Mouse (Mus musculus): ENCODE results near the gene Gpc5. TPM values are rescaled to one million over a fixed set of nuclear protein-coding genes. Genes with fewer than 3 reads are reported as not detected.

The Gpc5 gene
- total RNA-seq, 2 experiments from 2014 or later, result not detected

GRCm38 (mm10) chr14:115679875-115680274 lies 587.9 kb downstream of the Gpc5 start:
- DNase-seq, result no peak
- intact Hi-C loops (cut with DNase I; ENCODE audit: low total_unique reads), result no loop called here

DNA sequence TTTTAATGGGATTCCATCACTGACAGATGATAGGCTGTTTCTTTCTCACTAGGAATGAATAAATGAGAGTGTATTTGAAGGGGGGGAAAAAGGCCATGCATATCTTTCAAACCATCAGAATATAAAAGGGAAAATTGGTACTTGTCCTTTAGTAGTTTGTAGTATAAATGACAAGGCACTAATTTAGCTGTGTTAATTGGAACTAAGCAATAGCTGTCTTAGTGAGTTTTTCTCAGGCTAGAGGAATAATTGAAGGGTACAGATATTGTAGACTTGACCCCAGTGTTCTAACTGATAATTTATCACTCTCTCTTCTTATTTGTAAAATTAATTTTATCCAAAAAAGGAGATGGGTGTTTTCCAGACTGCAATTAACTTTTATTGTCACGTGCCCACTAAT lies 654.0 kb downstream of the Gpc5 start:
- no peak for DNase-seq
- intact Hi-C loops (cut with DNase I; ENCODE audit: low total_unique reads), result loop anchor here (5.0 kb wide), 1 partner anchor 256 kb away; no protein-coding TSS in a partner anchor

GRCm38 (mm10) chr14:115760241-115760640 lies 668.2 kb downstream of the Gpc5 start:
- intact Hi-C loops (cut with DNase I; ENCODE audit: low total_unique reads), result no loop called here
- DNase-seq, result no peak

- no peak for DNase-seq
- intact Hi-C loops (cut with DNase I; ENCODE audit: low total_unique reads), result no loop called here
These were observed 687.6 kb downstream of the Gpc5 start for GRCm38 (mm10) chr14:115779382-115780177.

- intact Hi-C loops (cut with DNase I; ENCODE audit: low total_unique reads), result no loop called here
- DNase-seq, result no peak
These were observed 712.7 kb downstream of the Gpc5 start for GRCm38 (mm10) chr14:115804751-115805150.

DNA sequence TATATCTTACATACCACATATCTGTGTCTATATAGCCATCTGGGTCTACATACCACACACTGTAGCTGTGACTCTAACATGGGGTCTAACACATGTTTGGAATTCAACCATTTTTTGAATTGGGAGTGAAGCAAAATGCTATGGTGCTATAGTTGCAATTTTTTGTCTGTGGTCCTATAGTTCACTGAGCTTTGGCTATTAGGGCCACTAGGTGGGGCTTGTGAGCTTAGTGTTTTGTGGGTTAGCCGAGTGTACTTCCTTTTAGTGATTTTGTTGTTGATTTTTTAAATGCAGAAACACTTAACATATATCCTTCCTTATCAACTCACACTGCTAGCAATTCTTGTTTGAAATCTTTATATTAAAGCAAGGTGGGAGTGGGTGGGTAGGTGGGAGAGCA lies 727.0 kb downstream of the Gpc5 start:
- intact Hi-C loops (cut with DNase I; ENCODE audit: low total_unique reads), result no loop called here
- DNase-seq, result no peak

DNA sequence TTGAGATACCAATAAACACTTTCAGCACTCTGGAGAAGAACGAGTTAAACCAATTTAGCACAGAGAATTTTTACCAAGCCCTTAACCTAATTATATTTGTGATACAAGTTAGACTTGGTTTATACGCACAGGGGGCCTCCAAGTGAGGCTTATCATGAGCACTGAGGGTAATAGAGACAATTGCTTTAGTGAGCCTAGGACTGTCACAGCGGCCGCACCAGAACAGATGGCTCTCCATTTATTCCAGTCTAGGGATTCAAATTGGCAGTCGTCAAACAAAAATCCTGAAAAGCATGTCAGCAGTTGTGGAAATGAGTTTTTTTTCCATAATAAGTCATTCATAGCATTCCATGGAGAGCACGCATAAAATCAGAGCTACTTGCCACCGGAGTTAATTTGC lies 729.6 kb downstream of the Gpc5 start:
- no peak for DNase-seq
- intact Hi-C loops (cut with DNase I; ENCODE audit: low total_unique reads), result no loop called here

- intact Hi-C loops (cut with DNase I; ENCODE audit: low total_unique reads), result no loop called here
- no peak for DNase-seq
These were observed 738.5 kb downstream of the Gpc5 start for GRCm38 (mm10) chr14:115830485-115830884.

GRCm38 (mm10) chr14:115831219-115831755 lies 739.3 kb downstream of the Gpc5 start:
- DNase-seq, result peak; percentile 43
- intact Hi-C loops (cut with DNase I; ENCODE audit: low total_unique reads), result no loop called here

DNA sequence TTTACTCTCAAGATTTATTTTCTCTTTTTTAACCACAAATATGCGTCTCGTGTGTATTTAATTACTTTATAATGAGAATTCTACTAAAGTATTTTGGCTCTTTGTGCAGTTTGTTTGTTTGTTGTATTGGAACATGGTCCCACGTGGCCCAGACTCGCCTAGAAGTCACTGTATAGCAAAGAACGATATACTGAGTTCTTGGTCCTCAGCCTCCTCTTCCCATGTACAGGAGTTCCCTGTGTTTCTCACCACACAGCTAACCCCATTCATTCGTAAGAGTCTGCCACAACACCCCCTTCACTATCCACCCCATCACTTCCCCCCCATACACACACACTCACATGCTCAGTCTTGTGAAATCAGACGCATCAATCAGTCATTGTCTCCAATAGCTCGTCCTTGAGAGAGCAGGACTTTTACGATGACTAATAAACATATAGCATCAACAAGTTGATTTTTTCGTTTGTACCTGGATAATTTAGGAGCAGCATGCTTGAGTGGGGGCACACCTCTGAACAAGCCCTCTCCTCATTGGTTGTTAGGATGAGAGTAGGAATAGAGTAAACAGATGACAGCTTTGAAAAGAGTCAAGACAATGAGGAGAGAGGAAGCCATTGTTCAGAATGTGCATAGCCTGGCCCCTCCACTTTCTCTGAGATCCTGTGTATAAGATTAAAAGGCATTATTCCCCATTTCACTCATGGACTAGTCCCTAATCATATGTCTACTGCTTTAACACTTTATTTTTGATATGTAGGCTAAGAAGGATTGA lies 740.0 kb downstream of the Gpc5 start:
- intact Hi-C loops (cut with DNase I; ENCODE audit: low total_unique reads), result no loop called here
- DNase-seq, result no peak

- intact Hi-C loops (cut with DNase I; ENCODE audit: low total_unique reads), result no loop called here
- no peak for DNase-seq
These were observed 751.8 kb downstream of the Gpc5 start for GRCm38 (mm10) chr14:115843783-115844182.

DNA sequence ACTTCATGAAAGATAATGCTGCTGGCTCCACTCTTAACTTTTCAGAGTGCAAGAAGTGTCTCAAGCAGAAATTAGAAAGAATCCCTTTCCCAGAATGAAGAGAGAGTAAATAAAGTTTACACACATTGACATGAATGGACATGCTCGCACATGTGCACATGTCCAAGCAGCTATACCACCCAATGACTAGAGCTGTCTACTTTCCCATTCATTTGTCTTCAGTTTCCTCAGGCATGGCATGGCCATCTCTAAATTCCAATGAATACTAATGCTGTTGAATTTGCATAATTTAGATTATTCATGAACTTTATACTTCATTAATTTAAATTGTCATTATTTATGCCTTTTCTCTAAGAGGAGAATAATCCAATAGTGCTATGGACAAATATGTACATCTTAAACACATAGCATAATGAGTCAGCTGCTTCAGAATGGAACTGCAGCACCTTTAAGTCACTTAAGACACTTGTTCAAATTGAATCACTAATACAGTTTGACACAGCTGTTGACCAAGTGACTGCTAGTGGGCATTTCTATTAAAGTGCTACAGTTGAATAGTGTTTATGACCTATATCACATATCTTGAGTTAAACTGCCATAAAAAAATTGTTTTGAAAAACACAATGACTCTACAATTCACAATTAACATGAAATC lies 752.9 kb downstream of the Gpc5 start:
- DNase-seq, result no peak
- intact Hi-C loops (cut with DNase I; ENCODE audit: low total_unique reads), result no loop called here

DNA sequence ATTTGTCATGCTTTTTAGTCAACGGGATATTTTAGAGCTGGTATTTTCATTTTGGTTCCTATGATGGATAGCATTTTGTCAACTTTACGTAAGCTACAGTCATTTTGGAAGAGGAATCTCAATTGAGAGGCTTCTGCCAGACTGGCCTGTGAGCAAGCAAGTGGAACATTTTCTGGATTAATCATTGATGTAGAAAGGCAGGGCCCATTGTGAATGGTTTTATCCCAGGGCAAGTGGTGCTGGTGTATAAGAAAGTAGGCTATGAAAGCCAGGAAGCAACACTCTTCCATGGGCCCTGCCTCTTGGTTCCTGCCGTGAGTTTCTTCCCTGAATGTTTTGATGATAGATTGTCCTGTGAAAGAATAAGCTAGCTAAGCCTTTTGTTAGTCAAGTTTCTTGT lies 777.1 kb downstream of the Gpc5 start:
- intact Hi-C loops (cut with DNase I; ENCODE audit: low total_unique reads), result no loop called here

GRCm38 (mm10) chr14:115976062-115976461 lies 884.0 kb downstream of the Gpc5 start:
- no peak for DNase-seq
- intact Hi-C loops (cut with DNase I; ENCODE audit: low total_unique reads), result no loop called here

More for the DNA sequence above, 777.1 kb downstream of the Gpc5 start:
- no peak for DNase-seq

DNA sequence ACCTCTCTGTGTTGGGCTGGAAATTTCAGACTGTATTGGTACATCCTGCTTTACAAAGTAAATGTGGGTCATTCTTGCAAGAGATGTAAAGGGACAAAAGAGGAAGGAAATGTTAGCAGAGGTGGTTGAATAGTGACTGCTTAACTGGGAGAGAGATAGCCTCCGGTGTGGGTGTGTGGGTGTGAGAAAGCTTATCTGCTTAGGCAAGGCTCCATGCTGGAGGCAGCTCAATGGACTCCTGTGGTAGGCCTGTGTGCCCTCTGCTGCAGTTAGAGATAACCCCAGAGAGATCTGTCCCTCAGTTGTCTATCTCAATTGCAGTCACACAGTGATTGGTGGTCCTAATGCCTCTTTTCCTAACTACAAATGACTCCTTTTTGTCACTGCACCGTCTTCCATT lies 887.2 kb downstream of the Gpc5 start:
- intact Hi-C loops (cut with DNase I; ENCODE audit: low total_unique reads), result no loop called here
- no peak for DNase-seq

- DNase-seq, result no peak
- intact Hi-C loops (cut with DNase I; ENCODE audit: low total_unique reads), result no loop called here
These were observed 898.7 kb downstream of the Gpc5 start for GRCm38 (mm10) chr14:115990764-115991163.

GRCm38 (mm10) chr14:115993520-115994106 lies 901.6 kb downstream of the Gpc5 start:
- intact Hi-C loops (cut with DNase I; ENCODE audit: low total_unique reads), result no loop called here
- DNase-seq, result no peak

DNA sequence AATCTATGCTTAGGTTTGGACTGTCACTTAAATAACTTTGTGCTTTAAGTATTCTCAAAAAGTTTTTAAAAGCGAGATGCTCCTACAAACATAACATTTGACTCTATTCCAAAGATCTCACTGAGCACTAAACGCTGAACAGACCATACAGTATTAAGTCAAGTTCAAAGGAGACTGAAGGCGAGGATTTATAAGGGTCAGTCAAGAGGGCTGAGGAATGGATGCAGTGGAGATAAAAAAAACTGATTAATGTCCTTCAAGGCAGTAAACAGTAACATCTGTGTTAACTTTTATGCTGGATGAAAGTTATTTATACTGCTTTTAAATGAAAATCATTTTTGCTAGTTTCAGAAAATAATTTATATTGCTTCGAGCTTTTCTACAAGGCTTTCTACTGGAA lies 906.9 kb downstream of the Gpc5 start:
- no peak for DNase-seq
- intact Hi-C loops (cut with DNase I; ENCODE audit: low total_unique reads), result no loop called here

- intact Hi-C loops (cut with DNase I; ENCODE audit: low total_unique reads), result no loop called here
- no peak for DNase-seq
These were observed 995.0 kb downstream of the Gpc5 start for GRCm38 (mm10) chr14:116087010-116087409.

DNA sequence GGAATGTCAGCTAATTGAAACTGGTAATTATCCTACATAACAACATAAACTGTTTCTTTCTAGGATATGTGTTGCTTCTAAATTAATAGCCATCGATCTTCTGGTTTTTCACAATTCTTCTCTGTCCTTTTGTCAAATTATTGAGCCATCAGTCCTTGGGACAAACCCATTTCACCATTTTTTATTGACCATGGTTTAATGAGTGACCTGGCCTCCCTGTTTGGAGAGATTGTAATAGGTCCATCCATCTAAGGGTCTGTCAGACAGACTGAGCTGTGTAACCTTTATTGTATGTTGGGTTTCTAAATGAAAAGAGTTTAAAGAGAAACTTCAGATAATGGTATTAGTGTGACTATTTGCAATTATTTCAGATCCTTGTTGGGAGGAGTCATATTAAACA lies 1035.9 kb downstream of the Gpc5 start:
- intact Hi-C loops (cut with DNase I; ENCODE audit: low total_unique reads), result no loop called here
- DNase-seq, result no peak

All from gastrocnemius, postnatal 14 days (tissue).